Mouse (Mus musculus) midbrain, embryonic 11.5 days (tissue): ENCODE measurements around the gene Kcnk16. TPM values are rescaled to one million over a fixed set of nuclear protein-coding genes. Genes with fewer than 3 reads are reported as not detected.

Experiments
- ATAC-seq: fragments of 200-750 bp; cut with Nextera tagmentation; 2 replicates; pipeline ENCODE4 v1.8.0; 2017; ENCODE audit warnings: moderate TSS enrichment, moderate library complexity; ENCODE audit not compliant: low FRiP score
- DNase-seq: peaks from one replicate; pipeline ENCODE4 v3.0.0; 2015; ENCODE audit warnings: low spot score; ENCODE audit errors: missing footprints
- H3K27ac ChIP-seq: fragments of 300-500 bp; sonication (generic); 2 replicates; pipeline ENCODE4 v1.5.1; 2014; ENCODE audit warnings: low read depth, low read length
- H3K27me3 ChIP-seq: fragments of 300-500 bp; sonication (generic); 2 replicates; pipeline ENCODE4 v1.6.1; 2014; ENCODE audit warnings: mild to moderate bottlenecking, low read length, moderate library complexity, mixed read lengths; ENCODE audit not compliant: control insufficient read depth, insufficient read depth
- H3K36me3 ChIP-seq: fragments of 300-500 bp; sonication (generic); 2 replicates; pipeline ENCODE4 v1.6.1; 2014; ENCODE audit warnings: mild to moderate bottlenecking, low read length, moderate library complexity, mixed read lengths; ENCODE audit not compliant: control insufficient read depth, insufficient read depth
- H3K4me1 ChIP-seq: fragments of 300-500 bp; sonication (generic); 2 replicates; pipeline ENCODE4 v1.6.1; 2014; ENCODE audit warnings: low read length; ENCODE audit not compliant: control insufficient read depth, insufficient read depth
- H3K4me2 ChIP-seq: fragments of 300-500 bp; sonication (generic); 2 replicates; pipeline ENCODE4 v1.6.1; 2014; ENCODE audit warnings: mild to moderate bottlenecking, moderate library complexity
- H3K4me3 ChIP-seq: fragments of 300-500 bp; sonication (generic); 2 replicates; pipeline ENCODE4 v1.5.1; 2014; ENCODE audit warnings: low read depth, low read length
- H3K9ac ChIP-seq: fragments of 300-500 bp; sonication (generic); 2 replicates; pipeline ENCODE4 v1.6.1; 2014; ENCODE audit warnings: low read length
- H3K9me3 ChIP-seq: fragments of 300-500 bp; sonication (generic); 2 replicates; pipeline ENCODE4 v1.6.1; 2016; ENCODE audit warnings: low read length; ENCODE audit not compliant: control insufficient read depth
- WGBS: fragments of 180-500 bp; shearing (Covaris S2); extraction: QIAGEN DNeasy Blood & Tissue Kit; methylation state at CpG from one replicate; pipeline ENCODE4 v1.1.7; 2014; 5-methylcytosine and 5-hydroxymethylcytosine counted together
- polyA plus RNA-seq: library from polyadenylated mRNA; unstranded; fragments of >200 nt; fragmentation: Nextera tagmentation; extraction: Ambion mirVana; gene quantifications from 2 replicates; pipeline ENCODE4 v1.2.1, GENCODE M21; 2014

Kcnk16 gene
- polyA plus RNA-seq, 1 experiment from 2014 or later: not detected

DNA sequence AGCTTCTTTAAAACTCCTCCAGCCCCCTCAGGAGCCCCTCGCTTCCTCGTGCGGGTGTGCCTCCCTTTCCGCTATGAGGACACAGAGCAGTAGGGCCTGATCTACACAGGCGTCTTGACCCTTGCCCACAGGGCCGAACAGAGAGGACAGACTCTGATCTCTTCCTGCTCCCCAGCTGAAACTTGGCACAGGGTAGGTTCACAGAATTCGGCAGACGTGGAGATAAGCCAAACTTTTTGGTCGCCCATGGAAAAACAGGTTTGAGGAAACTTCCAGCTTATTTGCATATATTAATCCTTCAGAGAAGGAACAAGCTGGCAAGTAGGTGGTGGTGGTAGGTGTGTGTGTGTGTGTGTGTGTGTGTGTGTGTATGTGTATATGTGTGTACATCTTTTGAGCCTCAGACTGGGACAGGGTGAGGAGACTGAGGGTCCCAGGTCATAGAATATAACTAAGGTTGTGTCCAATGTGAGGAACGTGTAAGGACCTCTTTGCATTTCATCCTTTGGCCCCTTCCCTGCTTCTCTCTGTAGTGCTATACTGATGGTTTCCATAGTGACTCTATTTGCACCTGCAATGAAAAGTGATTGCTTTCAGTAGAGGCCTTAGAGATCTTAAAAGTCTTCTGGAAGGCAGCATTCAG lies 44.3 kb downstream of the Kcnk16 start:
- Histone ChIP-seq H3K27me3 (no peaks in the 10 kb centered on the region; the same call in 1 of the 2 replicates), H3K9ac (no peak overlapping the region), H3K36me3 (no peaks in the 10 kb centered on the region), H3K4me3 (no peak overlapping the region), H3K27ac (peak overlapping the region; percentile 68), H3K4me1 (peaks cover 31% of the 10 kb centered on the region), H3K4me2 (no peak overlapping the region), H3K9me3 (no peaks in the 10 kb centered on the region)
- ATAC-seq (peak; percentile 22; the same call in 1 of the 2 replicates), DNase-seq (peak; percentile 86)
- 67% methylated on average over 10 of the region's 10 CpGs for WGBS

- Histone ChIP-seq H3K4me3 (no peak overlapping the region), H3K27ac (no peak overlapping the region), H3K9ac (no peak overlapping the region), H3K27me3 (no peaks in the 10 kb centered on the region; the same call in 1 of the 2 replicates), H3K36me3 (no peaks in the 10 kb centered on the region), H3K4me2 (no peak overlapping the region), H3K4me1 (peaks cover 31% of the 10 kb centered on the region), H3K9me3 (no peaks in the 10 kb centered on the region)
- DNase-seq (no peak), ATAC-seq (no peak)
- 79% methylated on average over 4 of the region's 4 CpGs for WGBS
These were observed 44.8 kb downstream of the Kcnk16 start for GRCm38 (mm10) chr14:20224163-20224562.

- DNase-seq (no peak), ATAC-seq (no peak)
- Histone ChIP-seq H3K27me3 (no peaks in the 10 kb centered on the region), H3K9ac (no peak overlapping the region), H3K36me3 (no peaks in the 10 kb centered on the region), H3K4me1 (peaks cover 31% of the 10 kb centered on the region), H3K9me3 (no peaks in the 10 kb centered on the region), H3K4me2 (no peak overlapping the region), H3K4me3 (no peak overlapping the region), H3K27ac (no peak overlapping the region)
- 88% methylated on average over 5 of the region's 5 CpGs for WGBS
These were observed 45.7 kb downstream of the Kcnk16 start for GRCm38 (mm10) chr14:20223253-20223652.

DNA sequence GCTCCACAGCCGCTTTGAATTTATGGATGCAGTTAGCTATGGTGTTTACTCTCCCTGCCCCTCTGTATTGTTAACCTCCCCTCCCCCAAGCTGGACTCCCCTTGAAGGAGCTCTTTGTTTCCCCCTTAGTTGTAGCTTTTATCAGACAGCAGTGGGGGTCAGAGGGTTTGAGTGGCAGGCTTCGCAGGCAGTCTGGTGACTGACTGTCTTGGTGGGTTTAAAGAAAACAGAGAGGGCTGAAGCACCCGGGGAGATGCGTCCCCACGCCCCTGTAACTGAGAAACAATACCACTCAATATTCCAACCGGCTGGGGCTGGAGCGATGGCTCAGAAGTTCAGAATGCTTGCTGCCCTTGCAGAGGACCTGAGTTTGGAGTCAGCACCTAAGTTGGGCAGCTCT lies 47.9 kb downstream of the Kcnk16 start:
- Histone ChIP-seq H3K27me3 (no peaks in the 10 kb centered on the region), H3K9me3 (no peaks in the 10 kb centered on the region), H3K36me3 (no peaks in the 10 kb centered on the region), H3K4me3 (no peak overlapping the region), H3K9ac (no peak overlapping the region), H3K4me1 (peaks cover 28% of the 10 kb centered on the region), H3K27ac (no peak overlapping the region), H3K4me2 (no peak overlapping the region)
- ATAC-seq (0 out of 2 replicates have a peak, but pooled peaks have one; percentile 37), DNase-seq (peak; percentile 81)
- WGBS: 33% methylated on average over 7 of the region's 7 CpGs

DNA sequence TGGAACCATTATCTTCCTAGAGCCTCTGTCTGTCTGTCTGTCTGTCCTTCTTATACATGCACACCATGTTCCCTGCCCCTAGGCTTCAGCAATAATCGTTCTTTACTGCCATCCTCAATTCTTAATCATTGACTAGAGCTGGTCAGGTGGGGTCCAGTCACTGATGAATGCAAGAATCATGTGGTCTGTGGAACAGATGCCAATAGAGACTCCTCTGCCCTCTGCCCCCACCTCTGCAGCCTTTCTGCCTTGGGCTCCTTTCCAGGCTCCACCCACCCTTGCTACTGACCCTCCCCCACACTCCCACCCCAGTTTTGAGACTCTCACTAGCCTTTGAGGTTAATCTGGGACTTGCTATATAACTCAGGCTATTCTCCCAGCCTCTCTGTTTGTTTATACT lies 49.1 kb downstream of the Kcnk16 start:
- ATAC-seq (no peak), DNase-seq (no peak)
- Histone ChIP-seq H3K4me1 (peaks cover 16% of the 10 kb centered on the region), H3K9ac (no peak overlapping the region), H3K36me3 (no peaks in the 10 kb centered on the region), H3K4me2 (no peak overlapping the region), H3K27me3 (no peaks in the 10 kb centered on the region), H3K4me3 (no peak overlapping the region), H3K27ac (no peak overlapping the region), H3K9me3 (no peaks in the 10 kb centered on the region)
- 76% methylated on average over 1 of the region's 1 CpGs for WGBS

GRCm38 (mm10) chr14:20217299-20217864 lies 51.6 kb downstream of the Kcnk16 start:
- ATAC-seq: no peak
- DNase-seq: peak; percentile 61
- Histone ChIP-seq H3K9ac (no peak overlapping the region), H3K4me2 (no peak overlapping the region), H3K4me1 (peaks cover 9% of the 10 kb centered on the region), H3K4me3 (no peak overlapping the region), H3K36me3 (no peaks in the 10 kb centered on the region), H3K27ac (no peak overlapping the region), H3K9me3 (no peaks in the 10 kb centered on the region), H3K27me3 (no peaks in the 10 kb centered on the region)
- 27% methylated on average over 3 of the region's 3 CpGs for WGBS

GRCm38 (mm10) chr14:20216561-20217298 lies 52.3 kb downstream of the Kcnk16 start:
- Histone ChIP-seq H3K4me2 (no peak overlapping the region), H3K27ac (no peak overlapping the region), H3K9me3 (no peaks in the 10 kb centered on the region), H3K9ac (no peak overlapping the region), H3K36me3 (no peaks in the 10 kb centered on the region), H3K27me3 (no peaks in the 10 kb centered on the region), H3K4me1 (peaks cover 11% of the 10 kb centered on the region), H3K4me3 (no peak overlapping the region)
- 81% methylated on average over 7 of the region's 7 CpGs for WGBS
- DNase-seq: peak; percentile 65
- ATAC-seq: no peak

DNA sequence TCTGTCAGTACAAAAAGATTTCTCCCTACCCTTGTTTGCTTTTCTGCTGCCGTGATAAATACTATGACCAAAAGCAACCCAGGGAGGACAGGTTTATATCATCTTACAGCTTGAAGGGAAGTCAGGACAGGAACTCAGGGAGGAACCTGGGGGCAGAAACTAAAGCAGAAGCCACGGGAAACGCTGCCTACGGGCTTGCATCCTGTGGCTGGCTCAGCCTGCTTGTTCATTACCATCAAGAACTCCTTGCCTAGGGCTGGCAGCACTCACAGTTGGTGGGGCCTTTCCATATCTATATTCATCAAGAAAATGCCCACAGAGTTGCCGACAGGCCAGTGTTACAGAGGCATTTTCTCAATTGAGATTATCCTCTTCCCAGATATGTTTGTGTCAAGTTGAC lies 53.2 kb downstream of the Kcnk16 start:
- Histone ChIP-seq H3K36me3 (no peaks in the 10 kb centered on the region), H3K4me1 (peaks cover 10% of the 10 kb centered on the region), H3K4me3 (no peak overlapping the region), H3K27ac (no peak overlapping the region), H3K9ac (no peak overlapping the region), H3K9me3 (no peaks in the 10 kb centered on the region), H3K4me2 (no peak overlapping the region), H3K27me3 (no peaks in the 10 kb centered on the region)
- ATAC-seq (no peak), DNase-seq (no peak)
- WGBS: 68% methylated on average over 5 of the region's 5 CpGs

DNA sequence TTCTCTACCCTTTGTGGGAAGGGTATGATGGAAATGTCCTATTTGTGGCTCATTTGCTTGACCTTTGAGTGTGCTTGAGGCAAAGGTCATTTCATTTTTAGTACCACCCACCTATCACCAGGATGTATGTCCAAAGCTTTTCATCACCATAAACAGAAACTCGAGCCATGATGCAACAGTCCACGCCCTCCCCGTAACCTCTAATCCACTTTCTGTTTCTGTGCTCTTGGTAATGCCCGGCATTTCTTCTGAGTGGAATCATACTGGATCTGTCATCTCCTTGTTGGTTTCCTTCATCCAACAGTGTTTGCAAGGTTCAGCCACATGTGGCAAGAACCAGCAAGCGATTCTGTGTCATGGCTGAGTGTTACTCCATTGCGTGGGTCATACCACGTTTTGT lies 54.9 kb downstream of the Kcnk16 start:
- no peak for ATAC-seq
- Histone ChIP-seq H3K4me3 (no peak overlapping the region), H3K9me3 (no peaks in the 10 kb centered on the region), H3K27ac (no peak overlapping the region), H3K4me2 (no peak overlapping the region), H3K27me3 (no peaks in the 10 kb centered on the region), H3K4me1 (peaks cover 9% of the 10 kb centered on the region), H3K9ac (no peak overlapping the region), H3K36me3 (no peaks in the 10 kb centered on the region)
- WGBS: 94% methylated on average over 7 of the region's 7 CpGs
- peak; percentile 41 for DNase-seq
